Mouse (Mus musculus) cerebellum, adult 2 months (tissue): ENCODE measurements around the gene Rbm4.

Experiments
- CTCF ChIP-seq: fragments of 200-500 bp; IDR thresholded peaks from 2 replicates; pipeline ENCODE4 v1.5.1; 2011; ENCODE audit warnings: low read depth, mild to moderate bottlenecking, control low read depth, low read length, moderate library complexity, borderline replicate concordance; ENCODE audit not compliant: insufficient read depth
- POLR2A ChIP-seq: fragments of 200-500 bp; IDR thresholded peaks from 2 replicates; pipeline ENCODE4 v1.6.1; 2011; ENCODE audit warnings: low read length, control low read depth, borderline replicate concordance; ENCODE audit not compliant: insufficient read depth

GRCm38 (mm10) chr19:4837049-4837448 is 43.3 kb upstream of the Rbm4 start:
- TF ChIP-seq POLR2A (no peak), CTCF (no peak)
